Mouse (Mus musculus) myocyte (in vitro differentiated cells): ENCODE measurements around the gene Tcl1b2. TPM values are rescaled to one million over a fixed set of nuclear protein-coding genes. Genes with fewer than 3 reads are reported as not detected.

Experiments
- H3K27me3 ChIP-seq: one replicate; pipeline ENCODE4 v1.6.1; 2011; ENCODE audit not compliant: control insufficient read depth, insufficient read depth, insufficient read length
- H3K36me3 ChIP-seq: one replicate; pipeline ENCODE4 v1.6.1; 2011; ENCODE audit not compliant: control insufficient read depth, insufficient read depth
- H3K4me2 ChIP-seq: one replicate; pipeline ENCODE4 v1.6.1; 2011; ENCODE audit warnings: low read depth, control low read depth
- H3K4me3 ChIP-seq: one replicate; pipeline ENCODE4 v1.5.1; 2011; ENCODE audit warnings: mild to moderate bottlenecking, control low read depth, moderate library complexity
- H3K79me2 ChIP-seq: one replicate; pipeline ENCODE4 v1.6.1; 2011; ENCODE audit not compliant: control insufficient read depth, insufficient read depth
- H3ac ChIP-seq: one replicate; pipeline ENCODE4 v1.6.1; 2011; ENCODE audit not compliant: control insufficient read depth, insufficient read length
- CEBPB ChIP-seq: IDR thresholded peaks from 2 replicates; pipeline ENCODE4 v1.6.1; 2011; ENCODE audit warnings: mild to moderate bottlenecking, moderate library complexity; ENCODE audit not compliant: poor library complexity, insufficient read depth, severe bottlenecking
- E2F4 ChIP-seq: IDR thresholded peaks from one replicate; pipeline ENCODE4 v1.6.1; 2011; ENCODE audit warnings: mild to moderate bottlenecking, control low read depth, moderate library complexity; ENCODE audit not compliant: insufficient read depth
- MAX ChIP-seq: IDR thresholded peaks from one replicate; pipeline ENCODE4 v1.6.1; 2011; ENCODE audit warnings: low read depth, mild to moderate bottlenecking, control low read depth
- MYOD1 ChIP-seq, 3 experiments: IDR thresholded peaks; one replicate each; pipeline ENCODE4 v1.6.1; 2011; ENCODE audit warnings: control low read depth in 2 of 3, low read depth in 2 of 3, mild to moderate bottlenecking in 2 of 3, moderate library complexity in 1 of 3; ENCODE audit not compliant: insufficient read length in 2 of 3, control insufficient read depth in 1 of 3
- MYOG ChIP-seq, 3 experiments: IDR thresholded peaks; one replicate each; pipeline ENCODE4 v1.6.1; 2011; ENCODE audit warnings: control low read depth in 2 of 3, low read depth in 2 of 3, mild to moderate bottlenecking in 2 of 3; ENCODE audit not compliant: insufficient read length in 2 of 3, control insufficient read depth in 1 of 3, insufficient read depth in 1 of 3
- POLR2A ChIP-seq: IDR thresholded peaks from one replicate; pipeline ENCODE4 v1.6.1; 2011; ENCODE audit warnings: low read depth, mild to moderate bottlenecking, control low read depth, moderate library complexity; ENCODE audit not compliant: insufficient read length
- POLR2AphosphoS2 ChIP-seq: IDR thresholded peaks from one replicate; pipeline ENCODE4 v1.6.1; 2011; ENCODE audit warnings: low read depth, control low read depth; ENCODE audit not compliant: insufficient read length
- REST ChIP-seq: IDR thresholded peaks from one replicate; pipeline ENCODE4 v1.6.1; 2011; ENCODE audit warnings: mild to moderate bottlenecking, control low read depth, moderate library complexity; ENCODE audit not compliant: insufficient read depth, insufficient read length
- SRF ChIP-seq: IDR thresholded peaks from one replicate; pipeline ENCODE4 v1.6.1; 2011; ENCODE audit warnings: low read depth; ENCODE audit not compliant: control insufficient read depth, insufficient read length
- TCF12 ChIP-seq: IDR thresholded peaks from one replicate; pipeline ENCODE4 v1.6.1; 2011; ENCODE audit warnings: mild to moderate bottlenecking, control low read depth; ENCODE audit not compliant: poor library complexity, insufficient read depth, severe bottlenecking
- TCF3 ChIP-seq: IDR thresholded peaks from one replicate; pipeline ENCODE4 v1.6.1; 2011; ENCODE audit warnings: low read depth, control low read depth; ENCODE audit not compliant: insufficient read length
- USF1 ChIP-seq: IDR thresholded peaks from one replicate; pipeline ENCODE4 v1.6.1; 2011; ENCODE audit warnings: low read depth, mild to moderate bottlenecking, control low read depth, moderate library complexity
- polyA plus RNA-seq: library from polyadenylated mRNA; unstranded; fragments of >200 nt; fragmentation: generic; extraction: Trizol; gene quantifications from one replicate; pipeline ENCODE4 v1.2.1, GENCODE M21; 2012; ENCODE audit warnings: missing spikeins

Tcl1b2 gene
- not detected for polyA plus RNA-seq

GRCm38 (mm10) chr12:105145714-105146113 lies at the start of gene Tcl1b2:
TSS of gene Tcl1b2 (plus strand) at chr12:105146014.
- no peak for TF ChIP-seq POLR2AphosphoS2
- no peak for TF ChIP-seq E2F4
- TF ChIP-seq TCF12: no peak
- TF ChIP-seq TCF3: no peak
- no peak for TF ChIP-seq MYOD1 (IDR thresholded peaks at IDR 0.05; ENCODE audit: control insufficient read depth in 1 of 3, insufficient read length in 2 of 3, low read depth in 2 of 3)
- no peak for TF ChIP-seq USF1
- no peak for TF ChIP-seq REST
- TF ChIP-seq MYOG (IDR thresholded peaks at IDR 0.05; ENCODE audit: control insufficient read depth in 1 of 3, insufficient read depth in 1 of 3, insufficient read length in 2 of 3, low read depth in 2 of 3): no peak
- no peak for TF ChIP-seq SRF
- no peak for TF ChIP-seq MAX
- no peak for TF ChIP-seq POLR2A
- no peak within 1 kb of the TSS for H3K4me2 ChIP-seq

DNA sequence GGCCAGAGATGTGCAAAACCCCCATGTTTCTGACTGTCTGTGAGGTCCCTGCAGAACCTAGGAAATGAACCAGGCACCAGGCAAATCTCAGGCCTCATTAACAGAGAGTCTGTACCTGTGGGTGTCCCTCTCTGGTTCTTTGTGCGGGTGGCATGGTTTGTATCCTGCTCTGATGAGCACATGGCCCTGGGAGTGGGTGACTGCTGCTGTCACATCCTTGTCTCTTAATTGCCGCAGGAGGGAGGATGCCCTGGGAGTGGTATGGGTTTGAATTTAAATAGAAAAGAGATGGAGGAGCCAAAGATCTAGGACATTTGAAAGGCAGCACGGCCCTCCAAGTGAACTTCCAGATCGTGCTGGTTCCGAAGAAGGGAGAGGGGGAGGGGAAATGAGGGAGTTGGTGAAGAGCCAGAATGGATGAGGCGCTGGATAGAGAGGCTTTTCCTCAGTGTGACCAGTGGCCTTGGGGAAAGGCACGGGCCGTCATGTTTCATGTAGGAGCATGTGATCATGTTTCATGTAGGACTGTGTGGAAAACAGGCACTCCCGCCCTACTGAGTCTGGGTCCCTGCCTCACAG lies 46.3 kb upstream of the Tcl1b2 start:
- Histone ChIP-seq H3K4me2 (no peak overlapping the region), H3K4me3 (no peak overlapping the region), H3K79me2 (no peaks in the 10 kb centered on the region), H3K27me3 (peaks cover 38% of the 10 kb centered on the region), H3K36me3 (no peaks in the 10 kb centered on the region), H3ac (no peak overlapping the region)
- TF ChIP-seq E2F4 (no peak), POLR2AphosphoS2 (no peak), CEBPB (no peak), MYOG (IDR thresholded peaks at IDR 0.05; ENCODE audit: control insufficient read depth in 1 of 3, insufficient read depth in 1 of 3, insufficient read length in 2 of 3, low read depth in 2 of 3) (no peak)

More at GRCm38 (mm10) chr12:105145714-105146113, at the start of gene Tcl1b2:
- no peaks in the 10 kb centered on the region for H3K79me2 ChIP-seq
- H3K4me3 ChIP-seq: no peak within 1 kb of the TSS
- no peak within 1 kb of the TSS for H3ac ChIP-seq
- H3K36me3 ChIP-seq: no peaks in the 10 kb centered on the region
- no peaks in the 10 kb centered on the region for H3K27me3 ChIP-seq

- H3K4me2 ChIP-seq: no peak overlapping the region
- H3K79me2 ChIP-seq: no peaks in the 10 kb centered on the region
- peaks cover 44% of the 10 kb centered on the region for H3K27me3 ChIP-seq
- TF ChIP-seq REST (no peak), USF1 (peak; percentile 5)
- no peak overlapping the region for H3ac ChIP-seq
- H3K4me3 ChIP-seq: no peak overlapping the region
- no peaks in the 10 kb centered on the region for H3K36me3 ChIP-seq
These were observed 42.9 kb upstream of the Tcl1b2 start for GRCm38 (mm10) chr12:105102901-105103300.

- Histone ChIP-seq H3ac (no peak overlapping the region), H3K27me3 (peaks cover 40% of the 10 kb centered on the region), H3K4me3 (no peak overlapping the region), H3K79me2 (no peaks in the 10 kb centered on the region), H3K4me2 (peak overlapping the region; percentile 22), H3K36me3 (no peaks in the 10 kb centered on the region)
- TF ChIP-seq CEBPB: no peak
These were observed 41.8 kb upstream of the Tcl1b2 start for GRCm38 (mm10) chr12:105104036-105104435.

DNA sequence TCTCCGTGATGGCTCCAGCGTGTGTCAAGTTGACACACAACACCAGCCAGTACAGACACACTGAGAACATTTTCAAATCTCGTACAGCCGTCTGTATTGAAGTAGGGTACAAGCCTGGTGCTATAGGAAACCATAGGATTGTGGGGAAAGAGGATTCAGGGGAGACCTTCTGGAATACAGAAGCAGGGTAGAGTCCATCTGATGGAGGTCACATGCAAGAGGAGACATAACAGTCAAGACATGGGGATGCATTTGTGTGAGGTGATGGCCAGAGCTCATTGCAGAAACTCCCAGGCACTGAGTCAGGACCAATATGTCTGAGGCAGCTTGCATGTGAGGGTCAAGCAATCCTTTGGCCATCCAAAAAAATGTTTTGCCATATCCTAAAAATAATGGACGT lies 40.5 kb upstream of the Tcl1b2 start:
- TF ChIP-seq SRF (no peak), MYOD1 (IDR thresholded peaks at IDR 0.05; ENCODE audit: control insufficient read depth in 1 of 3, insufficient read length in 2 of 3, low read depth in 2 of 3) (no peak)
- Histone ChIP-seq H3K36me3 (no peaks in the 10 kb centered on the region), H3K4me3 (no peak overlapping the region), H3ac (no peak overlapping the region), H3K4me2 (no peak overlapping the region), H3K79me2 (no peaks in the 10 kb centered on the region), H3K27me3 (peaks cover 32% of the 10 kb centered on the region)

GRCm38 (mm10) chr12:105108856-105109255 lies 37.0 kb upstream of the Tcl1b2 start:
- no peaks in the 10 kb centered on the region for H3K79me2 ChIP-seq
- no peak overlapping the region for H3K4me3 ChIP-seq
- no peak overlapping the region for H3K4me2 ChIP-seq
- no peak overlapping the region for H3ac ChIP-seq
- peaks cover 17% of the 10 kb centered on the region for H3K27me3 ChIP-seq
- TF ChIP-seq TCF3 (no peak), MYOG (IDR thresholded peaks at IDR 0.05; ENCODE audit: control insufficient read depth in 1 of 3, insufficient read depth in 1 of 3, insufficient read length in 2 of 3, low read depth in 2 of 3) (no peak), REST (no peak), POLR2A (no peak), USF1 (no peak), MAX (no peak), TCF12 (no peak), CEBPB (no peak), MYOD1 (IDR thresholded peaks at IDR 0.05; ENCODE audit: control insufficient read depth in 1 of 3, insufficient read length in 2 of 3, low read depth in 2 of 3) (no peak), E2F4 (no peak), SRF (no peak)
- no peaks in the 10 kb centered on the region for H3K36me3 ChIP-seq
